Mouse (Mus musculus) monocyte, adult 5-6 weeks (primary cell): ENCODE data around the gene Fbxl15. TPM values are rescaled to one million over a fixed set of nuclear protein-coding genes. Genes with fewer than 3 reads are reported as not detected.

Source experiments
- ATAC-seq: fragments of 153-309, 156-312 bp; replicated peaks from 2 replicates; pipeline ENCODE4 v1.8.0; 2017; ENCODE audit warnings: mild to moderate bottlenecking; ENCODE audit not compliant: low TSS enrichment, insufficient number of reproducible peaks, severe bottlenecking, poor library complexity, low FRiP score
- total RNA-seq: library from RNA; stranded (forward); fragments of 200-1000, 200-491, 200-594 nt; gene quantifications from 3 replicates; pipeline ENCODE4 v1.2.3, GENCODE M21; 2017

The Fbxl15 gene
- total RNA-seq, 1 experiment from 2014 or later = 1.2 TPM

GRCm38 (mm10) chr19:46306751-46307289 is 21.2 kb upstream of the Fbxl15 start:
- no peak for ATAC-seq

GRCm38 (mm10) chr19:46307781-46308180 is 20.2 kb upstream of the Fbxl15 start:
- ATAC-seq = no peak

DNA sequence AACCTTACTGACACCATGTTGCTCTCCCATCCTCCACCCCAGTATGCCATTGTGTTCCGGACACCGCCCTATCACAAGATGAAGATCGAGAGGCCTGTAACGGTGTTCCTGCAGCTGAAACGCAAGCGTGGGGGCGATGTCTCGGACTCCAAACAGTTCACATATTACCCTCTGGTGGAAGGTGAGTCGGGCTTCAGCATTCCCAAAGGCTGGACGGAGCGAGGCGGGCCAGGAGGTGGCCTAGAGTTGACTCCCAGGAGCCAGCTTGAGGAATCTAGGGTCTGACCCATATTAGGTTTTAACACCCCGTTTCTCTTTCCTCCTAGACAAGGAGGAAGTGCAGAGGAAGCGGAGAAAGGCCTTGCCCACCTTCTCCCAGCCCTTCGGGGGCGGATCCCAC is 19.7 kb upstream of the Fbxl15 start:
- no peak for ATAC-seq

DNA sequence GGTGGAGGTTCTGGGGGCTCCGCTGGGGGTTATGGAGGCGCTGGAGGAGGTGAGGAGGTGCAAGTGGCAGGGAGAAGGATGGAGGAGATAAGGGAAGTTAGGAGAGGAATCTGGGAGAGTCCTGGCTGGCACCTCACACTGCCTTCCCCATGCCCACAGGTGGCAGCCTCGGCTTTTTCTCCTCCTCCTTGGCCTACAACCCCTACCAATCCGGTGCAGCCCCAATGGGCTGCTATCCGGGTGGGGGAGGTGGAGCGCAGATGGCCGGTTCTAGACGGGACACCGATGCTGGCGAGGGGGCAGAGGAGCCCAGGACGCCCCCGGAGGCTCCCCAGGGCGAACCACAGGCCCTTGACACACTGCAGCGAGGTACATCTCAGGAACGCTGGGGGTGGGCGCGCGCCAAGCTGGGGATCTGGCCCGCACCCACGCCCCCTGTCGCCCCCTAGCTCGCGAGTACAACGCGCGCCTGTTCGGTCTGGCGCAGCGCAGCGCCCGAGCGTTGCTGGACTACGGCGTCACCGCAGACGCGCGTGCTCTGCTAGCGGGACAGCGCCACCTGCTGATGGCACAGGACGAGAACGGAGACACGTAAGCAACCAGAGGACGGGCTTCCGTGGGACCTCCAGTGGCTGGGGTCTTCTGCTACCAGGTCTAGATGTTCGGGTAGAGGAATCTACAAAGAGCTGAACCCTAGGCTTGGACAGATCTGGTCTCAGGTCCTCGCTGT is 19.1 kb upstream of the Fbxl15 start:
- 0 out of 2 replicates have a peak, but pooled peaks have one; percentile 25 for ATAC-seq

GRCm38 (mm10) chr19:46309651-46310305 is 18.2 kb upstream of the Fbxl15 start:
- ATAC-seq = no peak

GRCm38 (mm10) chr19:46310312-46310865 is 17.6 kb upstream of the Fbxl15 start:
- ATAC-seq = no peak

DNA sequence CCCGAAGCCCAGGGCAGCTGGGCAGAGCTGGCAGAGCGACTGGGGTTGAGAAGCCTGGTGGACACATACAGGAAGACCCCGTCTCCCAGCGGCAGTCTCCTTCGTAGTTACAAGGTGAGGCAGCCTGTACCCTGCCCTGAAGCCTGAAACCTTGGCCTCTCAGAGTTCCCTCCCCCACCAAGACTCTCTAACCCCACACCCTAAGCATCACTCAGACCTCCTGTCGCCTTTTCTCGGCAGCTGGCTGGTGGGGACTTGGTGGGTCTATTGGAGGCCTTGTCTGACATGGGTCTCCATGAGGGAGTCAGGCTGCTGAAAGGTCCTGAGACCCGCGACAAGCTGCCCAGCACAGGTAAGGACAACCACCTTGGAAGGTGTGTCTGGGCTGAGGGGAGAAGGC is 16.6 kb upstream of the Fbxl15 start:
- no peak for ATAC-seq

- no peak for ATAC-seq
Measured at GRCm38 (mm10) chr19:46312566-46312965, 15.4 kb upstream of the Fbxl15 start.

DNA sequence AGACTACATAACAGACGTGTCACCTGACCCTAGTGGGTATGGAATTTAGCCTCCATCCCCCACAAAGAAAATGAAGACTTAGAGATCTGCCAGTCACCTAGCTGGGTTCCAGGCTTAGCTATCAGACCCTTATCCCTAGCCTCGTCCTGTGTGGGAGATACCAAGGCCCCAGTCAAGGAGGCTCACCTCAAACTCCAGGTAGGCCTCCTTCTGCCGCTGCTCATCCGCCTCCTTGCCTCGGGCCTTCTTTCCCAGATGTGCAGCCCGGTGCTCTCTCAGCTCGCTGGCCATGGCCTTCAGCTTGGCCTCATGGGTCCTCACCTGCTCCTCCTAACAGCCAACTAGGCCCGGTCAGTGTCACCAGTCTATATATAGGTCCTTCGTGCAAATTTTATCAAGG is 14.9 kb upstream of the Fbxl15 start:
- no peak for ATAC-seq

DNA sequence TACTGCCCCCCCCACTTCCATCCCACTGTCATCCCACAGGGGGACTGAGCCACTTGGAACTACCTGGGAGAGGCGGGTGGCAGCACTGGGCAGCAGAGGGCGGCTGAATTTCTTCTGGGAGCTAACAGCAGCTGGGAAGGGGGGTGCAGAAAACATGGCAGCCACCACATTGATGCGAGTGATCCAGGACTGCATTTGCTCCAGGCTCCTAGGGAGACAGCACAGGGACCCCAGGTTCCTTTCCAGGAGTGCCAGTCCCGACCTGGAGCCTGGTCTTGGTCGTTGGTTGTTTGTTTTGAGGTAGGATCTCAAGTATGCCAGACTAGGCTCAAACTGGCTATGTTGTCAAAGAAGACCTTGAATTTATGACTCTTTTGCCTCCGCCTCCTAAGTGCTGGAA is 14.4 kb upstream of the Fbxl15 start:
- no peak for ATAC-seq

- no peak for ATAC-seq
Measured at GRCm38 (mm10) chr19:46314151-46314601, 13.8 kb upstream of the Fbxl15 start.

DNA sequence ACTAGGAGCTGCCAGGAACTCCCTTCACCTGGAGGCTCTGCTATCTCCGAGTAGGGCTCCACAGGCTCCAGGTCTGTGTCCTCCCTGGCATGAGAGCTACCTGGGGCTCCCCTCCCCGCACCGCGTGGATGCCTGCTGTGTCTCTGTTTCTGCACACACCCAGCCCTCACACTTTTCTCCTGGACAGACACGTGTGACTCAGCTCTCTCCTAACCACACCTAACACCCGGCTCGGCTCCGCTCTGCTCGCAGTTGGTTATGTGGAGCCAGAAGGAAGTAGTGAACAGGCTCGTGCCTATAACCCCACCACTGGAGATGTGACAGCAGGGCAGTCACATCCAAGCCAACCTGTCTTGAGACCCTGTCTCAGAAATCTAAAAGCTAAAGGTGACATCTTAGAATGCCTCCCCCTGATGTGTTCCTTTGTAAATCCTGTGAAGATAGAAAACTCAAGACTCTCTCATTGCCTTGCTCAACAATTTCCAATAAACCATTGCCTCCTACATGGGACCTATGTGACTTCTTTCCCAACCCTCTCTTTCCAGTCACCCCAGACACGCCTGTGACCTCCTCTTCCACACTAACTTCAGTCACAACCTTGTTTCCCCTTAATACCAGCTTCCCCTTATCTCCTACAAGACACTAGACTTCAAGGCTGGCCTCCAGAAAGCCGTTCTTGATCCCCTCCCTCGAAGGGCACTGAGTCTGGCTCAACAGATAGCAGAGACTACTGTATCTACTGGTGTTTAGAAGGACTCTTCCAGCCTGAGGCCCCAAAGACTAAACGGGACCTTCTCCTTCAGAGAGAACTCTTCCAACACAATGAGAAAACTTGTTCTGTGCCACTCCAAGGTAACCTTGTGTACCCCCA is 12.9 kb upstream of the Fbxl15 start:
- ATAC-seq = no peak

GRCm38 (mm10) chr19:46315752-46316610 is 12.0 kb upstream of the Fbxl15 start:
- no peak for ATAC-seq

DNA sequence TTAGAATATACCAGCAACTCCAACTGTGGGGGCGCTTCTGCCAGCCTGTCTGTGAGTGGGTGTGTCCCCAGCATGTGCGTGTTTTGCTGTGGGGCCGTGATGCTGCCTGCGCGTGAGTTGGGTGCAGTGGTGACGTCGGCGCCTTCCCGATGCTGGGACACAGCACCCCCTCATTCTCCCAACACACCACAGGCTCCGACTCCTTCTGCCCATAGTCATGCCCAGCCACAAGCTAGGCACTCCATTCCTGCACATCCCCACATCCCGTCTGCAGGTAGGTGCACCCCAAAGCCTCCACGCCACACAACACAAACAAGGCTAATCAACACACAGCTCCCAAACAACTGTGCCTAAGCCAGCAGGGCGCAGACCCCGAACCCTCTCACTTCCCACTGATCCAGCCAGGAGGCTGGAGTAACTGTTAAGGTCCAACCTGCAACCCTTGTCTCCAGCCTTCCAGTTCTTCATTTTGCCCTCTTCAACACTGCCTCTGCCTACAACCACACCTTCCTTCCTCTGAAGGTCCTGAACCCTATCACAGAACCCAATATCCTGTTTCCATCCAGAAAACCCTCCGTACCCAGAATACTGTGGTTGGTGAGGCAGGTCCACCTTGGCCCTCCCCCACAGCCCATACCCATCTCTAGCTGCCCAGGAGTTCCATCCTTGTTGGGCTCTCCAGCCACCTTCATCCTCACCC is 11.0 kb upstream of the Fbxl15 start:
- ATAC-seq = no peak

GRCm38 (mm10) chr19:46317546-46317885 is 10.5 kb upstream of the Fbxl15 start:
- no peak for ATAC-seq

- ATAC-seq = no peak
Measured at GRCm38 (mm10) chr19:46318031-46318471, 9.9 kb upstream of the Fbxl15 start.

GRCm38 (mm10) chr19:46318586-46319378 is 9.2 kb upstream of the Fbxl15 start:
- ATAC-seq = no peak
